Mouse (Mus musculus) ovary, postnatal 10 days (tissue): ENCODE measurements around the gene Tmem30a.

Experiments
- DNase-seq: peaks from one replicate; pipeline ENCODE4 v3.0.0; 2022; ENCODE audit warnings: low spot score

The Tmem30a gene

DNA sequence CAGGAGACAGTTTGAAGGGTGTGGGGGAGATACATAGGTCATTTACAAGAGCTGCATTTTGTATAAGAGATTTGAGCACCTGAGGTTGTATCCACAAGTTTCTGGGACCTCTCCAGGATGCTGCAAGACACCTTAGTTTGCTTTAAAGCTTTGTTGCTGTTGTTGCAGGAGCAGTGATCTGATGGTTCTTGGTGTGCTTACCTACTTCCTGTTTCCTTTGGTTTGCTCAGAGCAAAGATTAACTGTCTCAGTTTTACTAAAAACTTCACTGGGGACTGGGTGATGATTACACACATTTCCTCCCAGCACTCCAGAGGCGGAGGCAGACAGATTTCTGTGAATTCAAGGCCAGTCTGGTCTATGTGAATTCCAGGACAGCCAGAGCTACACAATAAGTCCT, 1.8 kb upstream of the Tmem30a start:
- no peak for DNase-seq

DNA sequence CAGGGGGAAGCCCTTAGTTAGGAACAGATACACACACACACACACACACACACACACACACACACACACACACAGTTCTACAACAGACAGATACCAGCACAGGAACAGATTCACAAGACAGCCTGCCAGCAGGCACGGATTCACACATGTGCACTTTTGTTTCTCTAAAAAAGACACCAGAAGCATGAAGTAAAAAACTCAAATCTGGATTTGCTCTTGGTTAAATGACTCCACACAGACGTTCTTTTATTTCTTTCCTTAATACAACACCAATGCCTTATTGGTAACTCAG, 7.6 kb downstream of the Tmem30a start:
- DNase-seq: no peak

DNA sequence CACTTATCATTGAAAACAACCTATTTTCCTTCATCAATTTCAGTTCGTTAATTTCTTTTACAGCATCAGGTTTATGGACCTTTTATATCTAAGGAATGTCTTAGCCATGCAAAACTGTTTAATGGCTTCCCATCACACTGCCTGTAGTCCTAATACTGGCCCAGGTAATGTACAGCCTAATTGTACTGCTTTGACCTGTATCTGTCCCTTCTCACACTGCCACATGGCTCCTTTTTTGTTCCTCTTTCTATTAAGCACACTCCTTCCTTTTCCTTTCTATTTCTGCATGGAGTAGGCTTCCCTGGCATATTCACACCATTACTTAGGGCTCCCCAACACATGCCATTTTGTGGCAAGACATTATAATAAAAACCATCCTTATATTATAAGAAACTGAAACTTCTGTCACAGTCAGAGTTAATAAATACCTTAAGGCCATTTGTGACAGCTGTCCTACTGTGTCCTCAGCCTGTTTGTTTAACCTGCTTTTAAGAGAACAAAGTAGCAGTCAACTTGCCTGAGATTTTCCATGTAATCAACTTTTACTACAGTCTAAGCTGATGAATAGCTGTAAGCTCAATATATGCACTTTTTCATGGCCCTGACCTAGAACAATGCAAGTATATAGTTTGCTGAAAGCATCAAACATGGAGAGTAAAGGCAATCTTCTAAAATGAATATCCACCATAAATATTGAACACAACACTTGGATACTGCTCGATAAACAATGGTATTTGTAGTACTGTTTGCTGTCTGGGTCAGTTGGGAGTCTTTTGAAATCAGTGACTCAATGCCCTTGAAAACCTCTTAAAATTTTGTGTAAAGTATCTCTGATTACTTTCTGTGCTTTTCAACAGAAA, 8.1 kb downstream of the Tmem30a start:
- DNase-seq: no peak

DNA sequence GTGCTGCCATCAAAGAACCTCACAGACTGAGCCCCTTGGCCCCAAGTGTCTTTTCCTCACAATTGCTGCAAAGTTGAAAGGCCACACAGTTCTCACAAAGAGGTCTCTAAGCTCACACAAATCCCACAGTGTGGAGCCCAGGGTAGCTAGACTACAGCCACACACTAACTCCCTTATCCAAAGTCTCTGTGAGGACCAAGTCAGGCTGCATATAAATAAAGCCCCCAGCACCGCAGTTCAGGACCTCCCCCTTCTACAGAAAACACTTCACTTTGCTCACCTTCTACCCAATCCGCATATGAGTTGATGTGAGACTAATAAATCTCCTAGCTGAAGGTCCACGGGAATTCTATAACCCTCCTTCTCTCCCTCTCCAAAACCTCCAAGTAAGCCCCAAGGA, 8.9 kb downstream of the Tmem30a start:
- DNase-seq: no peak

DNA sequence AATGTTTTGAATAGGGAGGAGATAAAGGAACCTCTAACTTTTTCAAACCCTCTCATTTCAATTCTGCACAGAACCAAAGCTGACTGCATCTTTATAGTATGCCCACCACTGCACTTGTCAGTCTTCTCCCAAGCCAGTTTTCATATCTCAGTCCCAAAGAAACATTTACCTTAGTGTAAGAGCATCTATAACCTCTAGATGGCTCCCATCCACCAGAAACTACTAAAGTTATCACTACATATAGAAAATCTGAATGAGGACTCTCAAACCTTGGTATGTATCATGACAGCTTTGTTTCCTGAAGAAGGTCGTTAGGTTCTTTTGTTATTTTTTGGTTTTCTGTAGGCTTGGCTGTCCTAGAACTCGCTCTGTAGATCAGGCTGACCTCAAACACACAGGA, 14.0 kb downstream of the Tmem30a start:
- DNase-seq: no peak

DNA sequence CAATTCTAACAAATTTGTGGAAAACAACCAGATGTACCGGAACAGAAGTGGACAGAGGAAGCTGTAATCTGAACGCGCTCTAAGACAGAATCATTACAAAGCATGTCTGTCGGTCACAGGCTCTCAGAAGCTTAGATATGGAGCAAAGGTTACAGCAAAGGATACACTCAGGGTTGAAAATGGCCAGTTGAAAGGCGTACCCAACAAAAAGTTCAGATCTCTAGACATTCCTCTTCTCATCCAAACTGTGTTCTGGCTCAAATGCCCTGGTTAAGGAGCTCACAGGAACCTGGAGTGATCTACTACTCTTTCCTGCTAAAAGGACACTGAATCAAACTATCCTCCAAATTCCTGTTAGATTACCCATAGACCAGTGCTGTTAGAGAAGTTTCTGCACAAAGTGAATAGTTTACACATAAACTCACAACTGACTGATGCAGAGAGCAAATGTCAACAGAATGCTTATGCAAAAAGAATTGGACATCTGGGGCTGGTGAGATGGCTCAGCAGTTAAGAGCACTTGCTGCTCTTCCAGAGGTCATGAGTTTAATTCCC, 26.2 kb downstream of the Tmem30a start:
- no peak for DNase-seq

DNA sequence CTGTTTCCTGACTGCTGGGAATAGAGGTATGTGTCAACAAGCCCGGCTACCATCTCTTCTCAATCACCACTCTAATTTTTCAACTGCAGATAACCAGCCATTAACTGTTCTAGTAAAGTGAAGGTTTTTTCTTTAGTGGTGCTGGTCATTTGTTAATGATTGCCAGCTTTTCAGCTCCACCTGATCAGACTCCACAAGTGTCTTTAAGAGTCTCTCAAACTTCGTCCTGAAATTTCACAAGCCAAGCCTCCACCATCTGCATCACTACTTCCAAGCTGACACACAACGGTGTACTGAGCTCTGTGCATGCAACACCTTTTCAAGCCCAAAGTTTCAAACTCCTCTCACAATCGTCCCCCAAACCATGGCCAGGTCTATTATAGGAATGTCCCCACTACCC, 28.0 kb downstream of the Tmem30a start:
- DNase-seq: no peak

DNA sequence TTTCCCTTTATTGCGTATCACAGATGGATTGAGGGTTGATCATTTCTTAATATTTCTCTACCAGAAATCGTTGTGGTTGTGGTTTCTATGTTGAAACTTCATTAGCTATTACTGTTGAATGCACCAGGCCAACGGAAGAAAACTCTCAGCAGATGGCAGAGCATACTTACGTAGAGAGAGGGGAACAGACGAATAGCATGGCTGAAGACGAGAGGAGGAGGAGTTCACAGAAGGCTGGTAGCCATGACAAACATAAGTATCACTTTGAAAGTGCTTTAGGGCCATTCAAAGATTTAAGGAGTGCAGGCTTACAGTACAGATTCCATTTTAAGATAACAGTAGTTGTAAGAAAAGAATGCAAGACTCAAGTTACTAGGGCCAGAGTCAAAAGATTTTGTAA, 30.8 kb downstream of the Tmem30a start:
- DNase-seq: no peak

DNA sequence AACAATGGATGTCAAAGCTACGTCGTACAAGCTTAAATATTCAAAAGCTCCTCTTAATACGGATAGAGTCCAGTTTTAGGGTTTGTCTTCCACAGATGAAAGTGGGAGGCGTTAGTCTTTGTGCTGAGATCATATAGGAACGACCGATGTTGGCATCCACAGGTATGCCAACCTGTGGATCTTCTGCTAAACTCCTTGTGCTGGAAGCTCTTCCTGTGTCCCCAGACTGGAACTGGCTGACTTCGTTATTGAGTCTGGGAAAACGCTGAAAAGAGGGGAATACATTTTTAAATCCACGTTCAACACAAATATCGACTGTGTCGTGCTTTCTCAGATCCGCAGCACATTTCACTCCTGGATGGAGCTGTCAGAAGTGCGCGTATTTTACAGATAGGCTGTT, 33.2 kb downstream of the Tmem30a start:
- DNase-seq: no peak

DNA sequence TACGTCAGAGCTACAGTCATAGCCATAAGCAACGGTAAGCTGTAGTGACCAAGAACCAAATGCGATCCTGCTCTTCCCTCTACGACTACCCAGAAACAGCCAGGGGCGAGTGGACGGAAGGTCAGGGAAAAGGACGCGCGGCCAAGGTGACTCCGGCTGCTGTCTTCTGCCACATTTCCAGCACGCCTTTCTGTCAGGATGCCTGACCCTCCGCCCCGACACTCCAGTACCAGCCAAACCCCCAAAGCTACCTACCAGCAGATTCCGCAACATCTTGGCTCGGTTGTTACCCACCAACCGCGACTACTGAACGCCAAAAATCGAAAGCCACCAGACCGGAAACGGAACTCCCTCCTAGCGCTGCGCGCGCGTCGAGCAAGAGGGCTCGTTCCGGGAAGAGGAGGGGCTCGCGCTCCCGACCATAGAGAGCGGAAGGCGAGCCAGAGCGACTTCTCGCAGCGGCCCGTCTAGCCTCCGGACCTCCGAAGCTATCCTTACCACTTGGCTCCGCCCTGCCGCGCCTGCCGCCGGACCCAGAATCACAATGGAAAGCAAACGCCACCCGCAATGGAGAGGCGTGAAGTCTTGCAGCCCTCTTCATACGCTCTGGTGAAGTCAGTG, 33.8 kb downstream of the Tmem30a start, which contains the start of gene Cox7a2:
TSS of gene Cox7a2 (minus strand) at position 494 of the 621 bp plus-strand sequence.
- DNase-seq: peak; percentile 69

DNA sequence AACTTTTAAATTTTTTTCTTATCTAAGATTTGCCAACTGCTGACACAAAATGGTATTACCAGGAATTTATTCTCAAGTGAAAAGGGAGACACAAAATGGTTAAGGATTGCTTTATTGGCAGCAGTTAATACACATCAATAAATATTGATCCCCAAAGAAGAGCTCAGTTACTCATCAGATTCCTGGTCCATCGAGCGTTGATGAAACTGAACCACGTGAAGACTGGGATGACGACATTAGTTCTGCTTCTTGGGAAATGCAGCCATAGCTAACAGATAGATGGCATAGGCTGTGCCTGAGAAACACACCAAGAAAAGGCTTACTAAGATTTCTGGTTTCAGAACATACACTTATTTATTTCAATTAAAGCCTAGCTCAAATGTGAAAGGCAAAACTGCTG, 38.0 kb downstream of the Tmem30a start:
- DNase-seq: no peak

DNA sequence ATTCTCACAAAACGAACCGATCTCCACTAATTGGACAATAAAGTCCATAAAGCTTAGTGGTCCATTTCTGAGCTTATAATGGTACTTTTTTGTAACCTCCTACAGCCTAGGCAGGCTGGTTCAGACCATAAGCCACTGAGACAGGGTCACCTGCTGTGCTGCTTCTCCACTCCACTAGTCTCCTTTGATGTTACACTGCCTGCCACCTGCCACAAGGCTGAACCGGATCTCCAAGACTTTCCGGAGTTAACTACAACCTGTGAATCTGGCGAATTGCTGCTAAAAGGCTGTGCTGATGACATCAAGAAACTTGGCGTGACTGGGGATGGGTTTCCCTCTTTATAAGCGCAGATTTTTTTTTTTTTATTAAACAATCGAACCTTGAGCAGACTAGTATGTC, 41.5 kb downstream of the Tmem30a start:
- no peak for DNase-seq

DNA sequence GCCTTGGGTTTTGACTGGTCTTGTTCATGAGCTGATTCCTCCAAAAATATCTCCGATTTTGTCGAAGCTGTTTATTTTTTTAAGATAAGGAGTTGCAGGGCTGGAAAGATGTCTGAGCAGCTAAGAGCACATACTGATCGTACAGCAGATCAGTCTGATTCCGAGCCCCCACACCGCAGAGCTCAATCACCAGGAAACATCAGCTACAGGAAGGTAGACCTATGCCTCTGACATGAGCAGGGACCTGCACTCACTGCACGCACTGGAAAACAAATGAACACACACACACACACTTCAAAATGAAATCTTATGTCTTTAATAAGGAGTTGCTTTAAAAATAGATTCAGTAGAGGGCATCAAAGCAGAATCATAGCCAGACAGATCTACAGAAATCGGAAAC, 42.6 kb downstream of the Tmem30a start:
- DNase-seq: no peak

DNA sequence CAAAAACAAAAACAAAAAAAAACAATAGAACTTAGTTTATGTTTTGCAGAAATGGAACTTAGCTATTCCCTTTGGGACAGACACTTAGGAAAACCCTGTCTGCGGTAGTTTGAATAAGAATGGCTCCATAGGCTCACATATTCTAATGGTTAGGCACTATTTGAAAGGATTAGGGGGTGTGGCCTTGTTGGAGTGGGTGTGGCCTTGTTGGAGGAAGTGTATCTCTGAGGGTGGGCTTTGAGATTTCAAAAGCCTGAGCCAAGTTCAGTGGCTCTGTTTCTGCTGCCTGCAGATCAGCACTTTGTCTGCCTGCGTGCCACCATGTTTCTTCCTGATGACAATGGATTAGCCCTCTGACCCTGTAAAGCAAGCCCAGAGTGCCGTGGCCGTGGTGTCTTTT, 48.3 kb downstream of the Tmem30a start:
- DNase-seq: no peak

DNA sequence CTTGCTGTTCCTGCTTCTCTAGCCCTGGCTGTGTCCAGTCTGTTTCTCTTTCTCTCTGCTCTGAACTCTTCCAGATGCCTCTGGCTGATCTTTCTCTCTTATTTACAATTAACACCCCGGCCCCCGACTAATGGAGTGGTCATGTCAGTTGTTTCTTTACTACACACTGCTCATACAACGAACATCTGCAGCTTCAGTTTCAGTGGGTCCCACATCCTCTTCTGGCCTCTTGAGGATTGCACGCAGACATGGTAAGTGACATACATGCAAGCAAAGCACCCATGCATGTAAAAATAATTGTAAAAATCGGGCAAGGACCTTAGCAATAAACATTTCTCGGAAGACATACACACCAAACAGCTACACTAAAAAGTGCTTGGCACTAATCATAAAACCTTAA, 57.7 kb downstream of the Tmem30a start:
- DNase-seq: no peak

DNA sequence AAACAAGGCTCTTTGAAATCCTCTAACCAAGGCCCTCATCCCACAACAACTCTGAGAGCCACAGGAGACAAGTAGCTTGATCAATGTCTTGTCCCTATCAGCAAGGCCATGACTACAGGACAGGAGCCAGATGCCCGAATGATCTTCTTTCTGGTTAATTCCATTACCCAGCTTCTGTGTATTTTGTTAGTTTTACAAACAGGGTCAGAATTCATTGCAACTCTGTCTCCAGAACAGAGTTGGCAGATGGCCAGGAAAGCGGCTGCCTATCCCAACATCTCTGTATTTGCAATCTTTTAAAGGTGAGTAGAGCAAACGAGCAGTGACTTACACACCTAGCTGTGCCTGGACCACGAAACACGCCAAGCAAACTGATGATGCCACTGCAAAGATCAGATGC, 63.0 kb downstream of the Tmem30a start:
- DNase-seq: no peak

DNA sequence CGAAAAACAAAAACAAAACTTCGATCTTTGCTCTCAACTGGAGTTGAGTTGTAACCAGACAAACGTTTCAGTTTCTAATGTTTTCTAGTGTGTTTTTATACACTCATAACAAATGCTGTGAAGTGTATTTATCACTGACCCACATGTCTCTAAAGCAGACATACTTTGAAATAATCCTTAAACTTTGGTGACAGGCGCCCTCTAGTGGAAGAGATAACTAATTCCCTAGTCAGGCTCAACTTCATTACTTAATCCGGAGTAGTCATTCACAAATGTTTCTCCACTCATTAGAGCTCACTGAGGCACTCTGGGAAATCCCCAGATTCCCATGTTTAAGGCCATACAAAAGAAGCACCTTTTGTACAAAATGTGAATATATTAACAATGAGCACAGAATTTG, 70.2 kb downstream of the Tmem30a start:
- DNase-seq: no peak

DNA sequence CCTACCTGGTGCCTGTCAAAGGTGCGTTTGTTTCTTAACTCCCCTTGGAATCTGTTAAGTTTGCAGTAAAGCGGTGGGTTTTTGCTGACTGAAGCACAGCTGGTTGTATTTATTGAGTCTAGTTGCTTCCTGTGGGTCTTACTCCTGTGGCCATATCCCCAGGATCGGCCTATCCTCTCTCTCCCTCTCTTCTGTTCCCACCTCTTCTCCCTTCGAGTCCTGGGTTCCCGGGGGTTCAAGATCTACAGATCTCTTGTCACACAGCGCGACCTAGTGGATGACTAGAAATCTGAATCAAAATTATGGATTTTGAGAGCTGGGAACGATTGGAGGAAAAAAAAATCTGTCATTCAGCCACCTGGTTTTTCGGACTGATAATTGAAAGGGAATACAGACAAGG, 72.3 kb downstream of the Tmem30a start:
- no peak for DNase-seq

DNA sequence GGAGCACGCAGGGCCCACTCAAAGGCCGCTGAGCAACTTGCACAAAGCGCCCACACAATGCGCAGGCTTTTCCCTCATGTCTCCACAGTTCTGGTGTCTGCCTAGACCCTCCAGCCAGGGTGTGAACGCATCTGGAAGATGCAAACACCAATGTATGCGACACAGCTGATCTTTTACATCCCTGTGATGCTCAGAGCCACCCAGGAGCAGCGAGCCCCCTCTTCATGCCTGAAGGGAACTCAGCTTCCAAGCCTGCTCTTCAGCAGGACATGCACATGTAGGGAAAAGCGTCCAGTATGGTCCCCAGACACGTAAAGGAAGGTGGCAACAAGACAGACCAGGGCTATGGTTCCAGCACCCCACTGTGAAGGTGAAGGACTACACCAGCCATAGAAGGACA, 73.2 kb downstream of the Tmem30a start:
- no peak for DNase-seq

DNA sequence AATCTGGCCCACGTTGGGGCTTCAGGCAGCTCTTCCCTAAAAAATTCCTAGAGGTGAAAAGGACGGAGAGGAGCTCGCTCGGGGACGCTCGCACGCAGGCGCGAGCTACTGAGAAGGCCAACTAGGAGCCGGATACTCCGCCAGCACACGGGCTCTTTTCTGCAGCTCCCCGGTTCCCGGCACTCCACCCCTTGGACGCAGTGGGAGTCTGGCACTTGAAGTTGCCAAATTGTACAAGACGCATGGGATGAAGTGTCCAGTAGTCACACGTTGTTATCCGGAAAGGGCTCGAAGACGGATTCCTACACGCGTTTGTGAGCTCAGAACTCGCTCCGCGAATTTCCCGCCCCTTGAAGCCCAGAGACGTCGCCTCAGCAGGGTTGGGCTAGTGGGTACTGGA, 73.9 kb downstream of the Tmem30a start:
- DNase-seq: no peak
